Mouse (Mus musculus): Measurements from ENCODE around the gene Ckap2. TPM values are rescaled to one million over a fixed set of nuclear protein-coding genes. Genes with fewer than 3 reads are reported as not detected.

Gene Ckap2
- polyA plus RNA-seq, 1 experiment from 2014 or later = 55.0 TPM

- ATAC-seq (ENCODE audit: insufficient number of reproducible peaks, low FRiP score, low TSS enrichment, low read depth) (no peak), DNase-seq (ENCODE audit: low spot score) (no peak)
- no peaks in the 10 kb centered on the region for H3K27me3 ChIP-seq (ENCODE audit: control insufficient read depth, insufficient read depth, low read length)
- 93% methylated on average over 6 of the region's 6 CpGs for WGBS
- no peaks in the 10 kb centered on the region for H3K9me3 ChIP-seq (ENCODE audit: control insufficient read depth, low read length)
- H3K4me3 ChIP-seq (ENCODE audit: low read depth, low read length) = no peak overlapping the region
- no peak overlapping the region for H3K9ac ChIP-seq (ENCODE audit: low read length)
- peaks cover 2% of the 10 kb centered on the region; the same call in 1 of the 2 replicates for H3K4me1 ChIP-seq (ENCODE audit: control insufficient read depth, insufficient read depth, low read length)
- no peak overlapping the region for H3K4me2 ChIP-seq (ENCODE audit: low read depth, severe bottlenecking)
- no peak overlapping the region for H3K27ac ChIP-seq (replicated peaks; ENCODE audit: low read depth, low read length)
- peaks cover 6% of the 10 kb centered on the region; the same call in 1 of the 2 replicates for H3K36me3 ChIP-seq (ENCODE audit: control insufficient read depth, insufficient read depth, low read length)
Observed at GRCm38 (mm10) chr8:22197914-22198313, 12.3 kb upstream of the Ckap2 start.

- peak overlapping the region; percentile 96 for H3K27ac ChIP-seq (replicated peaks; ENCODE audit: low read depth, low read length)
- ATAC-seq (ENCODE audit: insufficient number of reproducible peaks, low FRiP score, low TSS enrichment, low read depth) (no peak), DNase-seq (ENCODE audit: low spot score) (no peak)
- WGBS = 17% methylated on average over 12 of the region's 12 CpGs
- H3K4me2 ChIP-seq (ENCODE audit: low read depth, severe bottlenecking) = peak overlapping the region; percentile 51
- no peaks in the 10 kb centered on the region for H3K27me3 ChIP-seq (ENCODE audit: control insufficient read depth, insufficient read depth, low read length)
- peaks cover 2% of the 10 kb centered on the region; the same call in 1 of the 2 replicates for H3K4me1 ChIP-seq (ENCODE audit: control insufficient read depth, insufficient read depth, low read length)
- H3K9me3 ChIP-seq (ENCODE audit: control insufficient read depth, low read length) = no peaks in the 10 kb centered on the region
- peak overlapping the region; percentile 72 for H3K4me3 ChIP-seq (ENCODE audit: low read depth, low read length)
- H3K36me3 ChIP-seq (ENCODE audit: control insufficient read depth, insufficient read depth, low read length) = no peaks in the 10 kb centered on the region
- peak overlapping the region; percentile 97 for H3K9ac ChIP-seq (ENCODE audit: low read length)
Observed at GRCm38 (mm10) chr8:22193432-22194010, 7.9 kb upstream of the Ckap2 start.

- peak within 1 kb of the TSS; percentile 97 for H3K9ac ChIP-seq (ENCODE audit: low read length)
- H3K4me1 ChIP-seq (ENCODE audit: control insufficient read depth, insufficient read depth, low read length) = peaks cover 2% of the 10 kb centered on the region; the same call in 1 of the 2 replicates
- H3K36me3 ChIP-seq (ENCODE audit: control insufficient read depth, insufficient read depth, low read length) = no peaks in the 10 kb centered on the region
- H3K4me2 ChIP-seq (ENCODE audit: low read depth, severe bottlenecking) = peak within 1 kb of the TSS; percentile 51
- no peaks in the 10 kb centered on the region for H3K27me3 ChIP-seq (ENCODE audit: control insufficient read depth, insufficient read depth, low read length)
- peak within 1 kb of the TSS; percentile 72 for H3K4me3 ChIP-seq (ENCODE audit: low read depth, low read length)
- 0% methylated on average over 52 of the region's 73 CpGs for WGBS
- peak within 1 kb of the TSS; percentile 96 for H3K27ac ChIP-seq (replicated peaks; ENCODE audit: low read depth, low read length)
- DNase-seq (ENCODE audit: low spot score) = peak; percentile 91
- no peaks in the 10 kb centered on the region for H3K9me3 ChIP-seq (ENCODE audit: control insufficient read depth, low read length)
- ATAC-seq (ENCODE audit: insufficient number of reproducible peaks, low FRiP score, low TSS enrichment, low read depth) = peak; percentile 95
Observed at GRCm38 (mm10) chr8:22192660-22193431, 7.2 kb upstream of the Ckap2 start, which contains the start of gene Vps36. Gene Vps36, plus strand, starts transcription at chr8:22192809.

- Histone ChIP-seq H3K4me3 (ENCODE audit: low read depth, low read length) (peak overlapping the region; percentile 74), H3K36me3 (ENCODE audit: control insufficient read depth, insufficient read depth, low read length) (no peaks in the 10 kb centered on the region), H3K27ac (replicated peaks; ENCODE audit: low read depth, low read length) (no peak overlapping the region), H3K27me3 (ENCODE audit: control insufficient read depth, insufficient read depth, low read length) (no peaks in the 10 kb centered on the region), H3K4me2 (ENCODE audit: low read depth, severe bottlenecking) (peak overlapping the region; percentile 68), H3K4me1 (ENCODE audit: control insufficient read depth, insufficient read depth, low read length) (peaks cover 5% of the 10 kb centered on the region; the same call in 1 of the 2 replicates), H3K9ac (ENCODE audit: low read length) (no peak overlapping the region; the same call in 1 of the 2 replicates), H3K9me3 (ENCODE audit: control insufficient read depth, low read length) (no peaks in the 10 kb centered on the region)
- ATAC-seq (ENCODE audit: insufficient number of reproducible peaks, low FRiP score, low TSS enrichment, low read depth) (peak; percentile 28; the same call in 1 of the 2 replicates), DNase-seq (ENCODE audit: low spot score) (no peak)
- 0% methylated on average over 3 of the region's 3 CpGs for WGBS
Observed at GRCm38 (mm10) chr8:22184884-22185283, 735 bp downstream of the Ckap2 start.

GRCm38 (mm10) chr8:22175966-22176365 is 9.7 kb downstream of the Ckap2 start:
- peaks cover 13% of the 10 kb centered on the region for H3K36me3 ChIP-seq (ENCODE audit: control insufficient read depth, insufficient read depth, low read length)
- H3K4me2 ChIP-seq (ENCODE audit: low read depth, severe bottlenecking) = no peak overlapping the region
- DNase-seq (ENCODE audit: low spot score) (no peak), ATAC-seq (ENCODE audit: insufficient number of reproducible peaks, low FRiP score, low TSS enrichment, low read depth) (no peak)
- no peaks in the 10 kb centered on the region for H3K4me1 ChIP-seq (ENCODE audit: control insufficient read depth, insufficient read depth, low read length)
- no peaks in the 10 kb centered on the region for H3K27me3 ChIP-seq (ENCODE audit: control insufficient read depth, insufficient read depth, low read length)
- H3K9ac ChIP-seq (ENCODE audit: low read length) = no peak overlapping the region
- H3K27ac ChIP-seq (replicated peaks; ENCODE audit: low read depth, low read length) = no peak overlapping the region
- H3K9me3 ChIP-seq (ENCODE audit: control insufficient read depth, low read length) = peaks cover 3% of the 10 kb centered on the region; the same call in 1 of the 2 replicates
- WGBS = over 99% methylated on average over 7 of the region's 7 CpGs
- H3K4me3 ChIP-seq (ENCODE audit: low read depth, low read length) = no peak overlapping the region

GRCm38 (mm10) chr8:22169167-22169566 is 16.5 kb downstream of the Ckap2 start:
- H3K27me3 ChIP-seq (ENCODE audit: control insufficient read depth, insufficient read depth, low read length) = no peaks in the 10 kb centered on the region
- no peaks in the 10 kb centered on the region for H3K9me3 ChIP-seq (ENCODE audit: control insufficient read depth, low read length)
- H3K27ac ChIP-seq (replicated peaks; ENCODE audit: low read depth, low read length) = no peak overlapping the region
- no peak overlapping the region for H3K4me3 ChIP-seq (ENCODE audit: low read depth, low read length)
- no peak for ATAC-seq (ENCODE audit: insufficient number of reproducible peaks, low FRiP score, low TSS enrichment, low read depth)
- WGBS = 89% methylated on average over 5 of the region's 5 CpGs
- no peak overlapping the region for H3K9ac ChIP-seq (ENCODE audit: low read length)
- no peak overlapping the region for H3K4me2 ChIP-seq (ENCODE audit: low read depth, severe bottlenecking)
- H3K4me1 ChIP-seq (ENCODE audit: control insufficient read depth, insufficient read depth, low read length) = no peaks in the 10 kb centered on the region
- no peak for DNase-seq (ENCODE audit: low spot score)
- H3K36me3 ChIP-seq (ENCODE audit: control insufficient read depth, insufficient read depth, low read length) = no peaks in the 10 kb centered on the region

- H3K36me3 ChIP-seq (ENCODE audit: control insufficient read depth, insufficient read depth, low read length) = no peaks in the 10 kb centered on the region
- no peaks in the 10 kb centered on the region for H3K9me3 ChIP-seq (ENCODE audit: control insufficient read depth, low read length)
- peak within 1 kb of the TSS; percentile 60 for H3K9ac ChIP-seq (ENCODE audit: low read length)
- H3K4me3 ChIP-seq (ENCODE audit: low read depth, low read length) = peak within 1 kb of the TSS; percentile 54
- 0 out of 2 replicates have a peak within 1 kb of the TSS, but pooled peaks have one; percentile 36 for H3K27ac ChIP-seq (replicated peaks; ENCODE audit: low read depth, low read length)
- 0% methylated on average over 36 of the region's 43 CpGs for WGBS
- H3K27me3 ChIP-seq (ENCODE audit: control insufficient read depth, insufficient read depth, low read length) = no peaks in the 10 kb centered on the region
- peak; percentile 94 for DNase-seq (ENCODE audit: low spot score)
- H3K4me2 ChIP-seq (ENCODE audit: low read depth, severe bottlenecking) = peak within 1 kb of the TSS; percentile 39
- no peaks in the 10 kb centered on the region for H3K4me1 ChIP-seq (ENCODE audit: control insufficient read depth, insufficient read depth, low read length)
- ATAC-seq (ENCODE audit: insufficient number of reproducible peaks, low FRiP score, low TSS enrichment, low read depth) = peak; percentile 99
Observed at GRCm38 (mm10) chr8:22166080-22166603, 19.5 kb downstream of the Ckap2 start, which contains the start of gene Nek3. Gene Nek3, minus strand, starts transcription at chr8:22166435.

- Histone ChIP-seq H3K4me2 (ENCODE audit: low read depth, severe bottlenecking) (peak overlapping the region; percentile 39), H3K27ac (replicated peaks; ENCODE audit: low read depth, low read length) (no peak overlapping the region), H3K36me3 (ENCODE audit: control insufficient read depth, insufficient read depth, low read length) (no peaks in the 10 kb centered on the region), H3K9me3 (ENCODE audit: control insufficient read depth, low read length) (no peaks in the 10 kb centered on the region), H3K9ac (ENCODE audit: low read length) (peak overlapping the region; percentile 60), H3K27me3 (ENCODE audit: control insufficient read depth, insufficient read depth, low read length) (no peaks in the 10 kb centered on the region), H3K4me3 (ENCODE audit: low read depth, low read length) (peak overlapping the region; percentile 54), H3K4me1 (ENCODE audit: control insufficient read depth, insufficient read depth, low read length) (no peaks in the 10 kb centered on the region)
- ATAC-seq (ENCODE audit: insufficient number of reproducible peaks, low FRiP score, low TSS enrichment, low read depth) (peak; percentile 19), DNase-seq (ENCODE audit: low spot score) (no peak)
- 46% methylated on average over 10 of the region's 10 CpGs for WGBS
Observed at GRCm38 (mm10) chr8:22165251-22166079, 20.2 kb downstream of the Ckap2 start.

Measured in limb, embryonic 11.5 days (tissue).